Mouse (Mus musculus): ENCODE measurements at regions not wholly inside any gene's neighbourhood (a gene's known extent, or its start where the extent isn't known, plus 50 kb on each side); places are given as distances from the start of the nearest gene placed in this dataset.
A peak's percentile ranks its signal among the peaks of the same experiment; 100 is the strongest.

- no peak for DNase-seq
These were observed 433.4 kb upstream of the Ptbp2 start for GRCm38 (mm10) chr3:120217710-120218109.

GRCm38 (mm10) chr3:120214616-120215250, 430.5 kb upstream of the Ptbp2 start:
- DNase-seq: no peak

- no peak for DNase-seq
These were observed 415.1 kb upstream of the Ptbp2 start for GRCm38 (mm10) chr3:120199403-120199802.

GRCm38 (mm10) chr3:120194501-120194900, 410.2 kb upstream of the Ptbp2 start:
- DNase-seq: no peak

GRCm38 (mm10) chr3:120192439-120193326, 408.4 kb upstream of the Ptbp2 start:
- peak; percentile 45 for DNase-seq

GRCm38 (mm10) chr3:120189606-120190005, 405.3 kb upstream of the Ptbp2 start:
- no peak for DNase-seq

- DNase-seq: no peak
These were observed 396.8 kb upstream of the Ptbp2 start for GRCm38 (mm10) chr3:120180931-120181610.

GRCm38 (mm10) chr3:120175632-120176031, 391.4 kb upstream of the Ptbp2 start:
- DNase-seq: no peak
